8 mouse cellular contexts compared by ENCODE assay signal in the genomic region with DNA sequence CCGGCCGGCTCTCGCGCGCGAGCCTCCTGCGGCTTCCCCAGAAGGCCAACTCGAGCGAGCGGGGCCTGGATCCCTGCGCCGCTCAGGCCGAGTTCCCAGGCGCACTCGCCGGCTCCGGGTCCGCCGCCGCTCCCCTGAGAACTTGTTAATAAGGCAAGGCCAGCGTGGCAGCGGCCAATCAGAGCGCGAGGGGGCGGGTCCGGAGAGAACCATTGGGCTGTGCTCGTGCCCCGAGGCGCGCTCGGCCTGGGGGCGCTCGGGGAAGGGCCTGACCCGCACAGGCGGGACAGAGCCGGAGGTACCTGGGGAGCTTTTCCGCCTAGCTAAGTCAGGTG. TPM values are rescaled to one million over a fixed set of nuclear protein-coding genes. Genes with fewer than 3 reads are reported as not detected.
A peak's percentile ranks its signal among the peaks of the same experiment; 100 is the strongest.
DNase-seq lines count a peak whose midpoint lies in the region; ATAC-seq and TF ChIP-seq lines count a peak whose summit lies in the region.

A gene (minus strand): TSS at position 123 of the 335 bp plus-strand sequence.

- no peak for TF ChIP-seq EP300 in stomach, postnatal 0 days (optimal IDR thresholded peaks at IDR 0.05)

- H3K9me3 ChIP-seq in embryonic facial prominence, embryonic 10.5 days: no peaks in the 10 kb centered on the region
- H3K9me3 ChIP-seq in limb, embryonic 14.5 days (ENCODE audit: control insufficient read depth, low read length): no peaks in the 10 kb centered on the region
- H3K9me3 ChIP-seq in midbrain, embryonic 14.5 days (ENCODE audit: control insufficient read depth, low read length): no peaks in the 10 kb centered on the region
- no peaks in the 10 kb centered on the region for H3K9me3 ChIP-seq in stomach, postnatal 0 days (ENCODE audit: control insufficient read depth, low read length)

- H3K4me3 ChIP-seq in embryonic facial prominence, embryonic 10.5 days: peak within 1 kb of the TSS; percentile 72
- H3K4me3 ChIP-seq in limb, embryonic 14.5 days (replicated peaks; ENCODE audit: low read length): peak within 1 kb of the TSS; percentile 60
- H3K4me3 ChIP-seq in midbrain, embryonic 14.5 days (replicated peaks; ENCODE audit: low read depth, low read length): peak within 1 kb of the TSS; percentile 36
- peak within 1 kb of the TSS; percentile 48 for H3K4me3 ChIP-seq in stomach, postnatal 0 days (ENCODE audit: low read depth, low read length)

- peak within 1 kb of the TSS; percentile 84 for H3K4me2 ChIP-seq in limb, embryonic 14.5 days (replicated peaks; ENCODE audit: low read depth, low read length, severe bottlenecking)
- peak within 1 kb of the TSS; percentile 64 for H3K4me2 ChIP-seq in midbrain, embryonic 14.5 days (ENCODE audit: low read length)
- H3K4me2 ChIP-seq in stomach, postnatal 0 days (replicated peaks; ENCODE audit: low read depth): peak within 1 kb of the TSS; percentile 80

- H3K27ac ChIP-seq in embryonic facial prominence, embryonic 10.5 days (replicated peaks): peak within 1 kb of the TSS; percentile 94
- peak within 1 kb of the TSS; percentile 78 for H3K27ac ChIP-seq in limb, embryonic 14.5 days (replicated peaks; ENCODE audit: low read depth, low read length)
- H3K27ac ChIP-seq in midbrain, embryonic 14.5 days (replicated peaks; ENCODE audit: low read depth, low read length): no peak within 1 kb of the TSS
- no peak within 1 kb of the TSS for H3K27ac ChIP-seq in stomach, postnatal 0 days (replicated peaks)

- TF ChIP-seq CTCF in stomach, postnatal 0 days (IDR thresholded peaks at IDR 0.05; ENCODE audit: low read depth): no peak

- peaks cover 88% of the 10 kb centered on the region for H3K4me1 ChIP-seq in embryonic facial prominence, embryonic 10.5 days
- peaks cover 24% of the 10 kb centered on the region for H3K4me1 ChIP-seq in limb, embryonic 14.5 days (ENCODE audit: control insufficient read depth, insufficient read depth, low read length)
- peaks cover 38% of the 10 kb centered on the region for H3K4me1 ChIP-seq in midbrain, embryonic 14.5 days (ENCODE audit: control insufficient read depth, insufficient read depth, low read length)
- H3K4me1 ChIP-seq in stomach, postnatal 0 days (replicated peaks; ENCODE audit: control insufficient read depth, insufficient read depth): peaks cover 6% of the 10 kb centered on the region

- 0 out of 2 replicates have a peak, but pooled peaks have one; percentile 91 for TF ChIP-seq POLR2A in limb, embryonic 14.5 days (IDR thresholded peaks at IDR 0.05; ENCODE audit: borderline replicate concordance, extremely low read depth, insufficient read depth, insufficient read length)

- peak; percentile 71 for ATAC-seq in limb, embryonic 14.5 days (ENCODE audit: low FRiP score, low read depth)
- peak; percentile 65 for ATAC-seq in midbrain, embryonic 14.5 days (ENCODE audit: low FRiP score, low TSS enrichment)
- ATAC-seq in stomach, postnatal 0 days (ENCODE audit: low FRiP score, low TSS enrichment): peak; percentile 84

- DNase-seq in cerebellum, adult 11-12 months: peak; percentile 23
- DNase-seq in cerebellum, adult 11 months: no peak
- DNase-seq in embryonic facial prominence, embryonic 10.5 days (ENCODE audit: low spot score): peak; percentile 96
- DNase-seq in heart, adult 8-10 months (ENCODE audit: low spot score): peak; percentile 89
- peak; percentile 81 for DNase-seq in kidney, adult 18-20 months
- DNase-seq in limb, embryonic 14.5 days (ENCODE audit: low spot score): peak; percentile 91
- DNase-seq in midbrain, embryonic 14.5 days: peak; percentile 88
- peak; percentile 86 for DNase-seq in stomach, postnatal 0 days (ENCODE audit: low spot score)

- H3K9ac ChIP-seq in limb, embryonic 14.5 days (ENCODE audit: low read depth, low read length, severe bottlenecking): peak within 1 kb of the TSS; percentile 81
- peak within 1 kb of the TSS; percentile 39; the same call in 1 of the 2 replicates for H3K9ac ChIP-seq in midbrain, embryonic 14.5 days (replicated peaks; ENCODE audit: low read length)
- peak within 1 kb of the TSS; percentile 50 for H3K9ac ChIP-seq in stomach, postnatal 0 days (ENCODE audit: low read length)

- peaks cover 22% of the 10 kb centered on the region for H3K36me3 ChIP-seq in embryonic facial prominence, embryonic 10.5 days (replicated peaks)
- H3K36me3 ChIP-seq in limb, embryonic 14.5 days (ENCODE audit: control insufficient read depth, insufficient read depth, low read length): 0 out of 2 replicates have a peak, but pooled peaks cover 3% of the 10 kb centered on the region
- no peaks in the 10 kb centered on the region for H3K36me3 ChIP-seq in midbrain, embryonic 14.5 days (ENCODE audit: control insufficient read depth, insufficient read depth, low read length)
- no peaks in the 10 kb centered on the region for H3K36me3 ChIP-seq in stomach, postnatal 0 days (ENCODE audit: control insufficient read depth, insufficient read depth, low read length)

- WGBS in embryonic facial prominence, embryonic 10.5 days: under 1% methylated on average over 37 of the region's 37 CpGs
- WGBS in limb, embryonic 14.5 days: 0% methylated on average over 23 of the region's 37 CpGs
- WGBS in midbrain, embryonic 14.5 days: under 1% methylated on average over 37 of the region's 37 CpGs
- 0% methylated on average over 37 of the region's 37 CpGs for WGBS in stomach, postnatal 0 days

- peaks cover 100% of the 10 kb centered on the region for H3K27me3 ChIP-seq in embryonic facial prominence, embryonic 10.5 days (replicated peaks; ENCODE audit: low read depth, poor library complexity, severe bottlenecking)
- peaks cover 66% of the 10 kb centered on the region for H3K27me3 ChIP-seq in limb, embryonic 14.5 days (ENCODE audit: control insufficient read depth, insufficient read depth, low read length)
- H3K27me3 ChIP-seq in midbrain, embryonic 14.5 days (ENCODE audit: control insufficient read depth, insufficient read depth, low read length): peaks cover 91% of the 10 kb centered on the region
- peaks cover 50% of the 10 kb centered on the region for H3K27me3 ChIP-seq in stomach, postnatal 0 days (ENCODE audit: control insufficient read depth, insufficient read depth, low read length)

RNA-seq across cellular contexts. Expression of the gene that starts here (rescaled TPM):
- polyA plus RNA-seq in embryonic facial prominence, embryonic 10.5 days (2016; fragmentation: Nextera tagmentation; extraction: Ambion mirVana): 333 and 362 TPM in 2 replicates
- 1 to 10 TPM; 3.0 to 3.8 (median 3.3) TPM for total RNA-seq in heart, adult 8-10 months (2022)
- 81.2 and 120 TPM in 2 replicates for polyA plus RNA-seq in limb, embryonic 14.5 days (2012; rRNA removed)
- polyA plus RNA-seq in limb, embryonic 14.5 days (2014; fragmentation: Nextera tagmentation; extraction: Ambion mirVana): 122 and 166 TPM in 2 replicates
- polyA plus RNA-seq in midbrain, embryonic 14.5 days (2014; fragmentation: Nextera tagmentation; extraction: Ambion mirVana): 5.9 and 13.3 TPM in 2 replicates
- polyA plus RNA-seq in stomach, postnatal 0 days (2015; fragmentation: Nextera tagmentation; extraction: Ambion mirVana): 1.1 TPM in 2 replicates

Comparison
In these comparisons a context has a peak if more than half of its experiments do, and no peak if none do; other contexts are left out.
1. H3K27ac ChIP-seq: peak in embryonic facial prominence, embryonic 10.5 days (single experiment) and limb, embryonic 14.5 days (single experiment); none in midbrain, embryonic 14.5 days (single experiment) and stomach, postnatal 0 days (single experiment).
2. Peak in every context shown above with its lines, with median percentiles within 50 percentile points of each other: H3K4me3 ChIP-seq, ATAC-seq, H3K4me2 ChIP-seq and H3K9ac ChIP-seq.